In genomic region chr16:31616382-31616781, GRCm38 (mm10) we compare ENCODE assay signal across 30 mouse cellular contexts.
"Had no signal": no experiment of that assay in that cellular context is flagged by ENCODE, and none has a peak within 500 bp of the region (broad histone marks: within the 10 kb centered on the region; RNA-seq: fewer than 3 reads in every experiment).

No protein-coding gene starts in this region.

- H3K27ac ChIP-seq: limb, embryonic 10.5 days; limb, embryonic 13.5 days; limb, embryonic 15.5 days; liver, embryonic 12.5 days; liver, embryonic 13.5 days; liver, embryonic 14.5 days; liver, embryonic 15.5 days; lung, embryonic 15.5 days; macrophage; midbrain, embryonic 10.5 days; midbrain, embryonic 12.5 days; midbrain, embryonic 13.5 days; midbrain, embryonic 15.5 days; neural tube, embryonic 12.5 days had no signal

- H3K36me3 ChIP-seq: limb, embryonic 10.5 days; limb, embryonic 12.5 days; limb, embryonic 15.5 days; liver, embryonic 12.5 days; liver, embryonic 13.5 days; liver, embryonic 15.5 days; lung, embryonic 15.5 days; midbrain, embryonic 10.5 days; midbrain, embryonic 12.5 days; midbrain, embryonic 13.5 days; midbrain, embryonic 15.5 days; neural tube, embryonic 12.5 days had no signal

- H3K9me3 ChIP-seq: limb, embryonic 12.5 days; limb, embryonic 15.5 days; liver, embryonic 12.5 days; liver, embryonic 13.5 days; liver, embryonic 15.5 days; lung, embryonic 15.5 days; midbrain, embryonic 10.5 days; midbrain, embryonic 12.5 days; midbrain, embryonic 13.5 days; midbrain, embryonic 15.5 days; neural tube, embryonic 12.5 days had no signal

- H3K9ac ChIP-seq: limb, embryonic 12.5 days; limb, embryonic 13.5 days; limb, embryonic 15.5 days; liver, embryonic 12.5 days; liver, embryonic 13.5 days; liver, embryonic 14.5 days; liver, embryonic 15.5 days; liver, postnatal 0 days; lung, embryonic 14.5 days; lung, embryonic 15.5 days; midbrain, embryonic 12.5 days; midbrain, embryonic 13.5 days; midbrain, embryonic 15.5 days; neural tube, embryonic 12.5 days had no signal

- H3K27me3 ChIP-seq: limb, embryonic 12.5 days; limb, embryonic 13.5 days; limb, embryonic 15.5 days; lung, embryonic 15.5 days; midbrain, embryonic 12.5 days; midbrain, embryonic 13.5 days; midbrain, embryonic 15.5 days; neural tube, embryonic 12.5 days had no signal

- H3K4me2 ChIP-seq: limb, embryonic 12.5 days; limb, embryonic 13.5 days; limb, embryonic 15.5 days; liver, embryonic 11.5 days; liver, embryonic 12.5 days; liver, embryonic 13.5 days; liver, embryonic 15.5 days; lung, embryonic 14.5 days; lung, embryonic 15.5 days; midbrain, embryonic 12.5 days; midbrain, embryonic 13.5 days; midbrain, embryonic 15.5 days; neural tube, embryonic 12.5 days had no signal

- DNase-seq: left cerebral cortex, postnatal 4 days; liver; liver, embryonic 13.5 days; liver, postnatal 0 days; lung, adult 18-20 months; lung, adult 2 months; lung, embryonic 14.5 days; lung, postnatal 10 days; lung, postnatal 14 days; lung, postnatal 36 days; lung, postnatal 4 days; midbrain, embryonic 14.5 days had no signal

- H3K4me3 ChIP-seq: limb, embryonic 10.5 days; limb, embryonic 12.5 days; limb, embryonic 13.5 days; limb, embryonic 15.5 days; liver, embryonic 12.5 days; liver, embryonic 13.5 days; liver, embryonic 15.5 days; lung, embryonic 15.5 days; megakaryocyte, embryonic 14.5 days; midbrain, embryonic 10.5 days; midbrain, embryonic 12.5 days; midbrain, embryonic 13.5 days; midbrain, embryonic 15.5 days; myocyte; neural tube, embryonic 12.5 days had no signal

- ATAC-seq: liver, embryonic 12.5 days; liver, postnatal 0 days; lung, postnatal 0 days; midbrain, embryonic 13.5 days; midbrain, embryonic 15.5 days had no signal
